Mouse (Mus musculus) left cerebral cortex, postnatal 10 days (tissue): ENCODE measurements at regions not wholly inside any gene's neighbourhood (a gene's known extent, or its start where the extent isn't known, plus 50 kb on each side); places are given as distances from the start of the nearest gene placed in this dataset.
A peak's percentile ranks its signal among the peaks of the same experiment; 100 is the strongest.

ENCODE experiments used
- DNase-seq, 2 experiments: peaks; one replicate each; pipeline ENCODE4 v3.0.0; 2021 to 2022; ENCODE audit warnings: low spot score in 2 of 2, mixed read lengths in 1 of 2; ENCODE audit errors: extremely low spot score in 1 of 2
- intact Hi-C: fragments of 180-260 bp; cut with DNase I; formaldehyde crosslinking; loops from one replicate; pipeline ENCODE4 v1.15.1; 2025

- DNase-seq = no peak
- intact Hi-C loops = no loop called here
Measured at GRCm38 (mm10) chr16:29820704-29821103, 241.6 kb downstream of the Opa1 start.

GRCm38 (mm10) chr16:29822110-29822509, 242.1 kb upstream of the Hes1 start:
- intact Hi-C loops = no loop called here
- DNase-seq = no peak

- intact Hi-C loops = no loop called here
Measured at GRCm38 (mm10) chr16:29822843-29823401, 241.3 kb upstream of the Hes1 start.

GRCm38 (mm10) chr16:29826927-29827326, 237.3 kb upstream of the Hes1 start:
- no peak for DNase-seq
- intact Hi-C loops = no loop called here

More at GRCm38 (mm10) chr16:29822843-29823401, 241.3 kb upstream of the Hes1 start:
- no peak for DNase-seq

GRCm38 (mm10) chr16:29827776-29828175, 236.4 kb upstream of the Hes1 start:
- intact Hi-C loops = no loop called here

GRCm38 (mm10) chr16:29829457-29829856, 234.7 kb upstream of the Hes1 start:
- no peak for DNase-seq
- intact Hi-C loops = no loop called here

More at GRCm38 (mm10) chr16:29827776-29828175, 236.4 kb upstream of the Hes1 start:
- DNase-seq = no peak

GRCm38 (mm10) chr16:29830101-29830500, 234.1 kb upstream of the Hes1 start:
- DNase-seq = no peak
- intact Hi-C loops = loop anchor here (10.0 kb wide), 1 partner anchor 235 kb away; the partner anchor contains the start of gene Hes1

GRCm38 (mm10) chr16:29833298-29833697, 230.9 kb upstream of the Hes1 start:
- intact Hi-C loops = loop anchor here (10.0 kb wide), 1 partner anchor 232 kb away; the partner anchor contains the start of gene Hes1
- no peak for DNase-seq

- no peak for DNase-seq
- intact Hi-C loops = loop anchor here (10.0 kb wide), 1 partner anchor 231 kb away; the partner anchor contains the start of gene Hes1
Measured at GRCm38 (mm10) chr16:29833875-29834274, 230.3 kb upstream of the Hes1 start.

- intact Hi-C loops = loop anchor here (10.0 kb wide), 1 partner anchor 230 kb away; the partner anchor contains the start of gene Hes1
- DNase-seq = no peak
Measured at GRCm38 (mm10) chr16:29834669-29835068, 229.5 kb upstream of the Hes1 start.

- DNase-seq = peak in 1 of 2 experiments; percentile 78
- intact Hi-C loops = loop anchor here (10.0 kb wide), 1 partner anchor 228 kb away; the partner anchor contains the start of gene Hes1
Measured at GRCm38 (mm10) chr16:29837025-29837629, 227.1 kb upstream of the Hes1 start.

- DNase-seq = no peak
- intact Hi-C loops = loop anchor here (10.0 kb wide), 1 partner anchor 227 kb away; the partner anchor contains the start of gene Hes1
Measured at GRCm38 (mm10) chr16:29837874-29838273, 226.3 kb upstream of the Hes1 start.

GRCm38 (mm10) chr16:29838981-29839661, 225.1 kb upstream of the Hes1 start:
- DNase-seq = peak; percentile 64 to 88
- intact Hi-C loops = loop anchor here (10.0 kb wide), 1 partner anchor 226 kb away; the partner anchor contains the start of gene Hes1

GRCm38 (mm10) chr16:29839662-29840001, 224.6 kb upstream of the Hes1 start:
- DNase-seq = no peak
- intact Hi-C loops = loop anchor here (10.0 kb wide), 1 partner anchor 225 kb away; the partner anchor contains the start of gene Hes1

GRCm38 (mm10) chr16:29840412-29840811, 223.8 kb upstream of the Hes1 start:
- DNase-seq = no peak
- intact Hi-C loops = no loop called here

GRCm38 (mm10) chr16:29841132-29841531, 223.1 kb upstream of the Hes1 start:
- intact Hi-C loops = no loop called here
- no peak for DNase-seq

- no peak for DNase-seq
- intact Hi-C loops = no loop called here
Measured at GRCm38 (mm10) chr16:29842071-29842470, 222.1 kb upstream of the Hes1 start.

GRCm38 (mm10) chr16:29843490-29843889, 220.7 kb upstream of the Hes1 start:
- intact Hi-C loops = no loop called here
- DNase-seq = no peak

- intact Hi-C loops = no loop called here
- no peak for DNase-seq
Measured at GRCm38 (mm10) chr16:29844706-29845596, 219.2 kb upstream of the Hes1 start.
